Mouse (Mus musculus) heart, embryonic 14.5 days (tissue): Measurements from ENCODE around the gene Ptger2. TPM values are rescaled to one million over a fixed set of nuclear protein-coding genes. Genes with fewer than 3 reads are reported as not detected.

Source experiments
- ATAC-seq: fragments of 200-750 bp; cut with Nextera tagmentation; 2 replicates; pipeline ENCODE4 v1.8.0; 2017; ENCODE audit warnings: low read depth, moderate TSS enrichment; ENCODE audit not compliant: insufficient number of reproducible peaks, insufficient read depth, low FRiP score
- H3K27ac ChIP-seq, 2 experiments: fragments of 200-500 bp in 1 of 2; fragments of 300-500 bp in 1 of 2; sonication (generic) in 1 of 2; replicated peaks in 1 of 2; 2 replicates each; pipeline ENCODE4 v1.5.1; 2012 to 2014; ENCODE audit warnings: low read depth in 2 of 2, low read length in 2 of 2, control low read depth in 1 of 2, mild to moderate bottlenecking in 1 of 2, mixed read lengths in 1 of 2; ENCODE audit not compliant: control insufficient read depth in 1 of 2, insufficient read depth in 1 of 2
- H3K27me3 ChIP-seq: fragments of 300-500 bp; sonication (generic); 2 replicates; pipeline ENCODE4 v1.6.1; 2014; ENCODE audit warnings: mild to moderate bottlenecking, low read length, control low read depth; ENCODE audit not compliant: control insufficient read depth, insufficient read depth
- H3K36me3 ChIP-seq: fragments of 300-500 bp; sonication (generic); 2 replicates; pipeline ENCODE4 v1.6.1; 2014; ENCODE audit warnings: mild to moderate bottlenecking, control low read depth, low read length, mixed read lengths; ENCODE audit not compliant: control insufficient read depth, insufficient read depth
- H3K4me1 ChIP-seq, 2 experiments: fragments of 200-500 bp in 1 of 2; fragments of 300-500 bp in 1 of 2; sonication (generic) in 1 of 2; 2 replicates each; pipeline ENCODE4 v1.6.1; 2012 to 2014; ENCODE audit warnings: low read length in 2 of 2, control low read depth in 1 of 2, mixed read lengths in 1 of 2; ENCODE audit not compliant: control insufficient read depth in 2 of 2, insufficient read depth in 2 of 2
- H3K4me2 ChIP-seq: fragments of 300-500 bp; sonication (generic); 2 replicates; pipeline ENCODE4 v1.6.1; 2014; ENCODE audit warnings: mild to moderate bottlenecking, low read length
- H3K4me3 ChIP-seq, 2 experiments: fragments of 200-500 bp in 1 of 2; fragments of 300-500 bp in 1 of 2; sonication (generic) in 1 of 2; 2 replicates each; pipeline ENCODE4 v1.5.1; 2012 to 2014; ENCODE audit warnings: low read length in 2 of 2, mild to moderate bottlenecking in 2 of 2, control low read depth in 1 of 2, low read depth in 1 of 2, moderate library complexity in 1 of 2; ENCODE audit not compliant: control insufficient read depth in 1 of 2, insufficient read depth in 1 of 2
- H3K9ac ChIP-seq: fragments of 300-500 bp; sonication (generic); 2 replicates; pipeline ENCODE4 v1.6.1; 2014; ENCODE audit warnings: mild to moderate bottlenecking, low read length
- H3K9me3 ChIP-seq: fragments of 300-500 bp; sonication (generic); 2 replicates; pipeline ENCODE4 v1.6.1; 2016; ENCODE audit warnings: low read length, control low read depth; ENCODE audit not compliant: control insufficient read depth
- WGBS: fragments of 180-500 bp; shearing (Covaris S2); extraction: QIAGEN DNeasy Blood & Tissue Kit; methylation state at CpG from one replicate; pipeline ENCODE4 v1.1.7; 2014; 5-methylcytosine and 5-hydroxymethylcytosine counted together
- polyA plus RNA-seq: library from polyadenylated mRNA; unstranded; fragments of >200 nt; fragmentation: Nextera tagmentation; extraction: Ambion mirVana; gene quantifications from 2 replicates; pipeline ENCODE4 v1.2.1, GENCODE M21; 2014

Ptger2 gene
- polyA plus RNA-seq, 1 experiment from 2014 or later: not detected

- no peaks in the 10 kb centered on the region for H3K36me3 ChIP-seq
- no peaks in the 10 kb centered on the region for H3K9me3 ChIP-seq
- peaks cover 3 to 5% of the 10 kb centered on the region in 2 experiments; a peak in 1 of 4 replicates for H3K4me1 ChIP-seq
- H3K9ac ChIP-seq: peak overlapping the region; percentile 41
- peak overlapping the region; percentile 91 for H3K4me2 ChIP-seq
- peaks cover 24% of the 10 kb centered on the region for H3K27me3 ChIP-seq
- WGBS: under 1% methylated on average over 14 of the region's 14 CpGs
- ATAC-seq: no peak
- no peak overlapping the region for H3K27ac ChIP-seq
- peak overlapping the region; percentile 42 to 48 for H3K4me3 ChIP-seq
These were observed 541 bp downstream of the Ptger2 start for GRCm38 (mm10) chr14:44988456-44989016.

- WGBS: 1% methylated on average over 45 of the region's 45 CpGs
- ATAC-seq: no peak; the same call in 1 of the 2 replicates
- H3K4me3 ChIP-seq: peak overlapping the region; percentile 42 to 48
- peaks cover 24% of the 10 kb centered on the region for H3K27me3 ChIP-seq
- peak overlapping the region; percentile 41 for H3K9ac ChIP-seq
- no peaks in the 10 kb centered on the region for H3K36me3 ChIP-seq
- no peak overlapping the region for H3K27ac ChIP-seq
- H3K9me3 ChIP-seq: no peaks in the 10 kb centered on the region
- H3K4me2 ChIP-seq: peak overlapping the region; percentile 91
- H3K4me1 ChIP-seq: peaks cover 3 to 5% of the 10 kb centered on the region in 2 experiments; a peak in 1 of 4 replicates
These were observed 1.2 kb downstream of the Ptger2 start for GRCm38 (mm10) chr14:44989017-44989721.

GRCm38 (mm10) chr14:44989751-44990150 is 1.8 kb downstream of the Ptger2 start:
- H3K27me3 ChIP-seq: peaks cover 24% of the 10 kb centered on the region
- H3K9ac ChIP-seq: no peak overlapping the region
- H3K36me3 ChIP-seq: no peaks in the 10 kb centered on the region
- H3K27ac ChIP-seq: no peak overlapping the region
- peak overlapping the region; percentile 91 for H3K4me2 ChIP-seq
- ATAC-seq: no peak
- peaks cover 3 to 5% of the 10 kb centered on the region in 2 experiments; a peak in 1 of 4 replicates for H3K4me1 ChIP-seq
- WGBS: 17% methylated on average over 4 of the region's 4 CpGs
- no peaks in the 10 kb centered on the region for H3K9me3 ChIP-seq
- peak overlapping the region; percentile 42 to 48; a peak in 3 of 4 replicates for H3K4me3 ChIP-seq

- no peak overlapping the region for H3K4me2 ChIP-seq
- H3K4me1 ChIP-seq: peaks cover 2 to 3% of the 10 kb centered on the region in 2 experiments; a peak in 1 of 4 replicates
- no peak overlapping the region for H3K9ac ChIP-seq
- H3K36me3 ChIP-seq: no peaks in the 10 kb centered on the region
- H3K9me3 ChIP-seq: no peaks in the 10 kb centered on the region
- ATAC-seq: no peak
- H3K27ac ChIP-seq: no peak overlapping the region
- peaks cover 13% of the 10 kb centered on the region for H3K27me3 ChIP-seq
- no peak overlapping the region for H3K4me3 ChIP-seq
These were observed 6.3 kb downstream of the Ptger2 start for GRCm38 (mm10) chr14:44994337-44994736.

GRCm38 (mm10) chr14:45000086-45000769 is 12.2 kb downstream of the Ptger2 start:
- Histone ChIP-seq H3K4me2 (no peak overlapping the region), H3K4me1 (no peaks in the 10 kb centered on the region), H3K4me3 (no peak overlapping the region), H3K9me3 (no peaks in the 10 kb centered on the region), H3K27ac (no peak overlapping the region), H3K27me3 (no peaks in the 10 kb centered on the region), H3K36me3 (no peaks in the 10 kb centered on the region), H3K9ac (no peak overlapping the region)
- ATAC-seq: no peak
- 71% methylated on average over 3 of the region's 3 CpGs for WGBS

GRCm38 (mm10) chr14:45005698-45006283 is 17.8 kb downstream of the Ptger2 start:
- Histone ChIP-seq H3K9me3 (no peaks in the 10 kb centered on the region), H3K4me2 (no peak overlapping the region), H3K36me3 (no peaks in the 10 kb centered on the region), H3K4me1 (no peaks in the 10 kb centered on the region), H3K9ac (no peak overlapping the region), H3K27me3 (no peaks in the 10 kb centered on the region), H3K27ac (no peak overlapping the region), H3K4me3 (no peak overlapping the region)
- no peak for ATAC-seq
- 68% methylated on average over 4 of the region's 4 CpGs for WGBS

- H3K9me3 ChIP-seq: no peaks in the 10 kb centered on the region
- 67% methylated on average over 1 of the region's 1 CpGs for WGBS
- no peaks in the 10 kb centered on the region for H3K4me1 ChIP-seq
- H3K36me3 ChIP-seq: no peaks in the 10 kb centered on the region
- H3K4me2 ChIP-seq: no peak overlapping the region
- H3K9ac ChIP-seq: no peak overlapping the region
- no peak for ATAC-seq
- H3K4me3 ChIP-seq: no peak overlapping the region
- H3K27me3 ChIP-seq: no peaks in the 10 kb centered on the region
- H3K27ac ChIP-seq: no peak overlapping the region
These were observed 21.2 kb downstream of the Ptger2 start for GRCm38 (mm10) chr14:45009242-45009641.
